Mouse (Mus musculus) olfactory bulb, adult 2 months (tissue): ENCODE measurements around the gene Clec16a.

Source experiments
- CTCF ChIP-seq: fragments of 200-500 bp; IDR thresholded peaks from 2 replicates; pipeline ENCODE4 v1.5.1; 2012; ENCODE audit warnings: low read depth, mild to moderate bottlenecking, low read length, moderate library complexity; ENCODE audit not compliant: insufficient read depth
- POLR2A ChIP-seq: fragments of 200-500 bp; IDR thresholded peaks from 2 replicates; pipeline ENCODE4 v1.6.1; 2012; ENCODE audit warnings: mild to moderate bottlenecking, low read depth, low read length, moderate library complexity; ENCODE audit not compliant: insufficient read depth

- TF ChIP-seq CTCF (no peak), POLR2A (no peak)
Measured at GRCm38 (mm10) chr16:10763540-10764264, 218.6 kb downstream of the Clec16a start.
